Mouse (Mus musculus): ENCODE data around the gene Bicral.
A peak's percentile ranks its signal among the peaks of the same experiment; 100 is the strongest.
"Not testable (repeated sequence)": the region's sequence is repeated elsewhere in the genome, so short reads cannot be mapped to it uniquely, and the experiment has no call there.

The Bicral gene

GRCm38 (mm10) chr17:46797386-46797785, 60.9 kb downstream of the Bicral start:
- no peak for DNase-seq (ENCODE audit: low read depth, low spot score)

- DNase-seq (ENCODE audit: low read depth, low spot score): no peak
Measured at GRCm38 (mm10) chr17:46796743-46797142, 61.5 kb downstream of the Bicral start.

GRCm38 (mm10) chr17:46792963-46793362, 65.3 kb downstream of the Bicral start:
- DNase-seq (ENCODE audit: low read depth, low spot score): no peak

GRCm38 (mm10) chr17:46787974-46788373, 70.3 kb downstream of the Bicral start:
- DNase-seq (ENCODE audit: low read depth, low spot score): not testable (repeated sequence)

GRCm38 (mm10) chr17:46786952-46787351, 71.3 kb downstream of the Bicral start:
- no peak for DNase-seq (ENCODE audit: low read depth, low spot score)

GRCm38 (mm10) chr17:46783222-46783565, 75.1 kb downstream of the Bicral start:
- no peak for DNase-seq (ENCODE audit: low read depth, low spot score)

- peak; percentile 86 for DNase-seq (ENCODE audit: low read depth, low spot score)
Measured at GRCm38 (mm10) chr17:46782341-46783221, 75.7 kb downstream of the Bicral start, which contains the start of gene Rpl7l1. Gene Rpl7l1, minus strand, starts transcription at chr17:46782672.

GRCm38 (mm10) chr17:46781876-46782275, 76.4 kb downstream of the Bicral start:
- DNase-seq (ENCODE audit: low read depth, low spot score): no peak

GRCm38 (mm10) chr17:46776087-46776486, 82.2 kb downstream of the Bicral start:
- no peak for DNase-seq (ENCODE audit: low read depth, low spot score)

GRCm38 (mm10) chr17:46775070-46775469, 83.2 kb downstream of the Bicral start:
- DNase-seq (ENCODE audit: low read depth, low spot score): no peak

GRCm38 (mm10) chr17:46774131-46774472, 84.2 kb downstream of the Bicral start:
- DNase-seq (ENCODE audit: low read depth, low spot score): no peak

- no peak for DNase-seq (ENCODE audit: low read depth, low spot score)
Measured at GRCm38 (mm10) chr17:46773278-46774130, 84.8 kb downstream of the Bicral start.

GRCm38 (mm10) chr17:46772404-46773277, 85.6 kb downstream of the Bicral start, which contains the start of gene 2310039H08Rik:
Gene 2310039H08Rik, plus strand, starts transcription at chr17:46772635.
- peak; percentile 82 for DNase-seq (ENCODE audit: low read depth, low spot score)

- DNase-seq (ENCODE audit: low read depth, low spot score): no peak
Measured at GRCm38 (mm10) chr17:46772038-46772403, 86.3 kb downstream of the Bicral start.

- DNase-seq (ENCODE audit: low read depth, low spot score): no peak
Measured at GRCm38 (mm10) chr17:46771616-46772015, 86.7 kb downstream of the Bicral start.

- no peak for DNase-seq (ENCODE audit: low read depth, low spot score)
Measured at GRCm38 (mm10) chr17:46771025-46771424, 87.3 kb downstream of the Bicral start.

- no peak for DNase-seq (ENCODE audit: low read depth, low spot score)
Measured at GRCm38 (mm10) chr17:46770546-46770945, 87.7 kb downstream of the Bicral start.

GRCm38 (mm10) chr17:46767868-46768267, 90.4 kb downstream of the Bicral start:
- DNase-seq (ENCODE audit: low read depth, low spot score): no peak

GRCm38 (mm10) chr17:46764916-46765315, 93.4 kb downstream of the Bicral start:
- not testable (repeated sequence) for DNase-seq (ENCODE audit: low read depth, low spot score)

GRCm38 (mm10) chr17:46763544-46763943, 94.7 kb downstream of the Bicral start, which contains the start of gene Ptcra:
Gene Ptcra, minus strand, starts transcription at chr17:46763712.
- DNase-seq (ENCODE audit: low read depth, low spot score): no peak

GRCm38 (mm10) chr17:46758753-46759152, 99.5 kb downstream of the Bicral start:
- DNase-seq (ENCODE audit: low read depth, low spot score): no peak
